Mouse (Mus musculus): ENCODE results near the gene Bcor. TPM values are rescaled to one million over a fixed set of nuclear protein-coding genes. Genes with fewer than 3 reads are reported as not detected.

The Bcor gene
- total and polyA plus RNA-seq, 3 experiments, result 44.6 to 88.7 (median 61.6) TPM

- Histone ChIP-seq H3K27ac (ENCODE audit: control insufficient read depth, low read depth, low read length) (no peak overlapping the region), H3K4me3 (ENCODE audit: control insufficient read depth in 1 of 2, insufficient read depth in 1 of 2, low read depth in 2 of 2, low read length in 2 of 2) (no peak overlapping the region), H3K79me2 (ENCODE audit: control insufficient read depth, insufficient read depth, low read length, poor library complexity) (peaks cover 23% of the 10 kb centered on the region), H3K36me3 (ENCODE audit: control insufficient read depth in 1 of 2, insufficient read depth in 2 of 2, low read length in 2 of 2) (peaks cover 0 to 8% of the 10 kb centered on the region in 2 experiments; a peak in 1 of 4 replicates), H3K4me1 (ENCODE audit: control insufficient read depth in 1 of 2, insufficient read depth in 2 of 2, low read length in 2 of 2) (no peaks in the 10 kb centered on the region), H3K9ac (ENCODE audit: control insufficient read depth, low read depth, low read length, poor library complexity, severe bottlenecking) (no peak overlapping the region), H3K9me3 (replicated peaks; ENCODE audit: insufficient read depth, low read length) (no peaks in the 10 kb centered on the region), H3K27me3 (ENCODE audit: control insufficient read depth in 1 of 2, insufficient read depth in 2 of 2, low read length in 2 of 2) (no peaks in the 10 kb centered on the region)
- DNase-seq (ENCODE audit: low read depth, low spot score), result no peak
- TF ChIP-seq ZNF384 (IDR thresholded peaks at IDR 0.05; ENCODE audit: low read depth, low read length) (no peak), POLR2AphosphoS5 (IDR thresholded peaks at IDR 0.05; ENCODE audit: borderline replicate concordance, low read depth, low read length) (no peak), UBTF (IDR thresholded peaks at IDR 0.05; ENCODE audit: borderline replicate concordance, insufficient read depth, low read depth, low read length) (no peak), JUND (IDR thresholded peaks at IDR 0.05; ENCODE audit: low read depth, low read length) (no peak), KAT2A (conservative IDR thresholded peaks at IDR 0.05; ENCODE audit: low read depth, low read length) (no peak), E2F4 (IDR thresholded peaks at IDR 0.05; ENCODE audit: borderline replicate concordance, low read depth, low read length) (no peak), ZKSCAN1 (IDR thresholded peaks at IDR 0.05; ENCODE audit: low read depth, low read length) (no peak), GATA1 (IDR thresholded peaks at IDR 0.05; ENCODE audit: low read depth, low read length) (no peak), MXI1 (IDR thresholded peaks at IDR 0.05; ENCODE audit: low read depth, low read length) (no peak), RAD21 (IDR thresholded peaks at IDR 0.05; ENCODE audit: low read depth, low read length) (no peak), SIN3A (IDR thresholded peaks at IDR 0.05; ENCODE audit: low read length) (no peak), ELF1 (IDR thresholded peaks at IDR 0.05; ENCODE audit: low read depth, low read length) (no peak), SMC3 (IDR thresholded peaks at IDR 0.05; ENCODE audit: low read depth, low read length) (no peak), MYB (IDR thresholded peaks at IDR 0.05; ENCODE audit: low read depth, low read length) (no peak), EP300 (IDR thresholded peaks at IDR 0.05; ENCODE audit: low read depth in 1 of 2, low read length in 2 of 2) (no peak), ETS1 (IDR thresholded peaks at IDR 0.05; ENCODE audit: low read depth, low read length) (no peak)
Measured at GRCm38 (mm10) chrX:12062121-12062931, 97.8 kb downstream of the Bcor start.

- no peak for TF ChIP-seq CHD1 (IDR thresholded peaks at IDR 0.05; ENCODE audit: low read depth, low read length)
- no peak for TF ChIP-seq HCFC1 (IDR thresholded peaks at IDR 0.05; ENCODE audit: low read depth, low read length)
- TF ChIP-seq RAD21 (IDR thresholded peaks at IDR 0.05; ENCODE audit: low read depth, low read length), result no peak
- TF ChIP-seq POLR2AphosphoS2 (IDR thresholded peaks at IDR 0.05; ENCODE audit: low read length), result no peak
- no peak for TF ChIP-seq CHD2 (IDR thresholded peaks at IDR 0.05; ENCODE audit: low read length)
- TF ChIP-seq ZMIZ1 (IDR thresholded peaks at IDR 0.05; ENCODE audit: low read depth, low read length), result no peak
- TF ChIP-seq ZC3H11A (IDR thresholded peaks at IDR 0.05; ENCODE audit: low read depth, low read length), result no peak
- TF ChIP-seq USF2 (IDR thresholded peaks at IDR 0.05; ENCODE audit: borderline replicate concordance in 1 of 2, insufficient read depth in 1 of 2, low read depth in 1 of 2, low read length in 2 of 2), result no peak
- TF ChIP-seq TAL1 (IDR thresholded peaks at IDR 0.05; ENCODE audit: low read length), result no peak
- no peak for TF ChIP-seq USF1 (IDR thresholded peaks at IDR 0.05; ENCODE audit: low read depth, low read length)
- TF ChIP-seq TBP (IDR thresholded peaks at IDR 0.05; ENCODE audit: low read depth, low read length), result no peak
- TF ChIP-seq ELF1 (IDR thresholded peaks at IDR 0.05; ENCODE audit: low read depth, low read length), result no peak
- no peak overlapping the region for H3K27ac ChIP-seq (ENCODE audit: control insufficient read depth, low read depth, low read length)
- peaks cover 14% of the 10 kb centered on the region; the same call in 1 of the 2 replicates for H3K79me2 ChIP-seq (ENCODE audit: control insufficient read depth, insufficient read depth, low read length, poor library complexity)
- peaks cover 0 to 15% of the 10 kb centered on the region in 2 experiments; a peak in 1 of 4 replicates for H3K36me3 ChIP-seq (ENCODE audit: control insufficient read depth in 1 of 2, insufficient read depth in 2 of 2, low read length in 2 of 2)
- no peaks in the 10 kb centered on the region for H3K4me1 ChIP-seq (ENCODE audit: control insufficient read depth in 1 of 2, insufficient read depth in 2 of 2, low read length in 2 of 2)
- no peaks in the 10 kb centered on the region for H3K27me3 ChIP-seq (ENCODE audit: control insufficient read depth in 1 of 2, insufficient read depth in 2 of 2, low read length in 2 of 2)
- H3K4me3 ChIP-seq (ENCODE audit: control insufficient read depth in 1 of 2, insufficient read depth in 1 of 2, low read depth in 2 of 2, low read length in 2 of 2), result no peak overlapping the region
- no peak overlapping the region for H3K9ac ChIP-seq (ENCODE audit: control insufficient read depth, low read depth, low read length, poor library complexity, severe bottlenecking)
- no peak for DNase-seq (ENCODE audit: low read depth, low spot score)
- H3K9me3 ChIP-seq (replicated peaks; ENCODE audit: insufficient read depth, low read length), result no peaks in the 10 kb centered on the region
Measured at GRCm38 (mm10) chrX:12060848-12061247, 99.3 kb downstream of the Bcor start.
